Mouse (Mus musculus) CD4-positive helper T cell, adult 2 months (primary cell): ENCODE measurements around the gene Anks1.
"Not testable (repeated sequence)": the region's sequence is repeated elsewhere in the genome, so short reads cannot be mapped to it uniquely, and the experiment has no call there.

Experiments used
- DNase-seq: peaks from one replicate; pipeline ENCODE4 v3.0.0-alpha.2; 2012; ENCODE audit warnings: low read depth, missing footprints, low spot score

The Anks1 gene

DNA sequence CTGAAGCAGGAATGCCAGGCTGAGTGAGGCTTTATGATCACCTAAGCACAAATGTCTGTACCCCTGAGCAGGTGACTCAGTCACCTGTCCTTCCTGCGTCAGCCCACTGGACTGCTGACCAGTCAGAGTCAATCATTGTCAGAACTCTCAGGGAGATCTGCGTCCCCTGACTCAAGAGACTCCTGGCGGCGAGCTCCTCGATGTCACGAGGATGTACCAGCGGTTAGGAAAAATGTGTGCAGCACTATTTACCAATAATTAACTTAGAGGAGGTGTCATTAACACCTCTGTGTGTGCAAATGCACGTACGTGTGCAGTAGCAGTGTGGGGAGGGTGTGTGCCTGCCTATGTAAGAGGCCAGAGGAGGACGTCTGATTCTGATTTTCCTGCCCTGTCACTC is 56.2 kb downstream of the Anks1 start:
- DNase-seq: no peak

GRCm38 (mm10) chr17:27966056-27966455 is 57.0 kb downstream of the Anks1 start:
- no peak for DNase-seq

- DNase-seq: no peak
Observed at GRCm38 (mm10) chr17:27966508-27967021, 57.5 kb downstream of the Anks1 start.

GRCm38 (mm10) chr17:27967529-27967928 is 58.4 kb downstream of the Anks1 start:
- DNase-seq: no peak

DNA sequence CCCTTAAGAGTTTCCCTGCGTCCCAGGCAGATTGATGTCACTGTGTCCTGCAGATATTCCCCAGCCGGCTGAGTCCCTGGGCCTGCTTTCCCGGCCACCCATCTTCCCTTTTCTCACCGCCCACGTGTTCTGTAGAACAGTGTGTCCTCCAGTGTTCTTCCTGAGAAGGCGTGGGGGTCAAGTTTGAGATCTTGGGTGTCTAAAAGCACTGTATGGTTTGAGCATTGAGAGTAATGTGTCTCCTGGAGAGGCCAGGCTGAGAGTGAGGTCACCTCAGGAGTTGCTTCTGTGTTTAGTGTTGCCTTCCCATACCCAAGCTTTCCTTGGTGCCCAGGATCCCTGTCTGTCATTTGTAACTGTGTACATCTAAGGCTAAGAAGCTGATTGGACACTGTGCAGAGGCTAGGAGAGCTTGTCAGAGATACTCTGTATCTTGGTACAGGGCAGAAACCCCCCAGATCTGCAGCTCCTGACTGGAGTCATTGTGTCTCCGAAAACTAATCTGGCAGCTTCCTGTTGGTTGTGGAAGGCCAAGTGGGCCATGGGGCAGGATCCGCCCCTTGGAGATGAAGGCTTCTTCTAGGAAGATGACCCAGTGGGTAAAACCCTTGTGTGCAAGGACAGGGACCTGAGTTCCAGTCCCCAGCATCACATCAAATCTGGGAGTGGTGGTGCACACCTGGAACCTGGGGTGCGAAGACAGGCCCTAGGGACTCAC is 59.1 kb downstream of the Anks1 start:
- no peak for DNase-seq

DNA sequence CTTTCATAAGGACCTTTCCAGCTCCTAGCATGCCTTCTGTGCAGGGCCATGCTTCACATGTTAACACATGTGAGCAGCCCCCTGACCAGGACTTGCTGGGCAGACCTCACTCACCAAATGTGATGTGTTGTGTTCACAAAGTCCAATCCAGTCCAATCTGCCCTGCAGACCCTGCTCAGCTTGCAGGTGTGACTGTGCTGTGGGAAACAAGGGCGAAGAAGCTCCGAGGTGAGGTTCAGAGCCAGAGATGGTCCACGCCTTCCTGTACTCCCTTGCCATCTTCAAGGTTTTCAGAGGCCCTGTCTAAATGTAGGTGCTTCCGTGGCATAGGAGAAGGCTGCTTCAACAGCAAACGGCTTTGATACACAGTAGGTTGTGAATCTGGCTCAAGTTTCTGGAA is 59.8 kb downstream of the Anks1 start:
- DNase-seq: no peak

DNA sequence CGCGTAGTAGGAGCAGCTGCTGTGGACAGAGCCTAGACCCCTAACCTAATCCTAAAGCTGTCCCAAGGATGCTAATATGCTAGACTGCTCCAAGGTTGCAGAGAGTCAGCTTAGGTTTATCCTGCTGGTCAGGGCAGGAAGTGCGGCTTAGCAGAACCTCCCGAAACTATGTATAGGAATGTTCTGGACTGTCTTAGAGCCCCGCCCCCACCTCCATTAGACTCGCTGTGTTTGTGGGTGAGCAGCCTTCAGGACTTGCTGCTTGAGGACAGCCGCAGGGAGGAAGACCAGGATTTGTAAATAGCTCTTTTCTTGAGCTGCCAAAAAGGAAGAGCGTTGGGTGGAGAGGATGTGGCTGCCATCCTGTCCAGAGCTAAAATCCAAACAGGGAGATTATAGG is 60.3 kb downstream of the Anks1 start:
- no peak for DNase-seq

GRCm38 (mm10) chr17:27969896-27970295 is 60.8 kb downstream of the Anks1 start:
- DNase-seq: no peak

GRCm38 (mm10) chr17:27970305-27970704 is 61.2 kb downstream of the Anks1 start:
- no peak for DNase-seq

DNA sequence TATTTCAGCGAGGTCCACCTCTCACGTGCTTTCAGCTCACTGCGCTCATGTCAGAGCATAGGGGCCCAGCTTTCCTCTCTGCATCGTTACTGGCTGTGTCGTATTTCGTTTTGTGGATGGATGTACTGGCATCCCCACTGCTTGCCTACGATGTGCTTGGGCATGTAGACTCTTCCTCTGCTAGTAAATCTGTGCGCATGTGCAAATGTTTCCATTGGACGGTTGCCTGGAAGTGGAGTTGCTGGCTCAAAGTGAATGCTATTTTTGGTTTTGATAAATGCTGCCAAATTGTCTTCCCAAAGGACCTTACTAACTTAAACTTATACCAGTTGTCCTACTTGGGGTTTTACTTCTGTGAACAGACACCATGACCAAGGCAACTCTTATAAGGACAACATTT is 62.4 kb downstream of the Anks1 start:
- DNase-seq: no peak

DNA sequence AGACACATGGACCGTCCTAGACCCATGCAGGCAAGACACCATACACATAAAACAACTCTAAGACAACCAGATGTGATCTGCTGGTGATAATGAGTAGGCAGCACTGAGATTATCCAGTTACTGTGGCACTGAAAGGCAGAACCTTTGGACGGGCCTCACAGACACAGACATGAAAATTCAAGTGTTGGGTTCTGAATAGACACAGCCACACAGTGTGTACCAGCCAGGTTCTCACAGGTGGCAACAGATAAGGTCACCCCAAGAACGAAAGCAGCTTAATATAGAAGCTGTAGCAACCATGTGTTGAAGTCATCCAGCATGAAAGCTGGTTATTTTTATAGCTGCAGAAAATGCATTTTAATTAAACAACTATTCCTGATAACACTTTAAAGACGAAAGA is 64.2 kb downstream of the Anks1 start:
- DNase-seq: no peak

GRCm38 (mm10) chr17:27976266-27976665 is 67.2 kb downstream of the Anks1 start:
- no peak for DNase-seq

DNA sequence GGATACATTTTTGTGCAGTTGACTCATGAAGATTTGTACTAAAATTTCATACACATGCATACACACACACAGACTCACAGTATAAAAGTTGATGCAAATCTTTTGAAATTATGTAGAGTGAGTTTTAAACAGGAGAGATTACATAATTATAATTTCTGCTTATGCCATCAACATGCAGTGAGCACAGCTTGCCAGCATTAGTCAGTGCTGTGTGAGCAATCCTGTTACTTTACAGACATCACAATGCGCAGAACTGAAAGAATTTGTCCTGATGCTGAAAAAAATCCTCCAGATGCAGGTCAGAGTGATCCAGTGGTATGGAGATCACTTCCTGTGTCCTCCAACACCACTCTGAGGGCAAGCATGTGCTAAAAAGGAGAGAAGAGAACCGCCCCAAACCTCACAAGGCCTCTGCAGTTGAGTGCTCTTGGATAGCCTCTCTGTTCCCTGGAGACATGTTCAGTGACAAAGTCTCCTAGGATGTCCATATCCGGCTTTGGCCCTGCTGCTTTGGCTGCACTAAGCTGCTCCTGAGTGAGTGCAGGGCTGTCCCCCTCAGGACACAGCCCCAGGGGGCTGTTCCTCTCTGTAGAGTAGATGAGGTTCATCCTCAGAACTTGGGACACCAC is 68.0 kb downstream of the Anks1 start:
- DNase-seq: no peak

DNA sequence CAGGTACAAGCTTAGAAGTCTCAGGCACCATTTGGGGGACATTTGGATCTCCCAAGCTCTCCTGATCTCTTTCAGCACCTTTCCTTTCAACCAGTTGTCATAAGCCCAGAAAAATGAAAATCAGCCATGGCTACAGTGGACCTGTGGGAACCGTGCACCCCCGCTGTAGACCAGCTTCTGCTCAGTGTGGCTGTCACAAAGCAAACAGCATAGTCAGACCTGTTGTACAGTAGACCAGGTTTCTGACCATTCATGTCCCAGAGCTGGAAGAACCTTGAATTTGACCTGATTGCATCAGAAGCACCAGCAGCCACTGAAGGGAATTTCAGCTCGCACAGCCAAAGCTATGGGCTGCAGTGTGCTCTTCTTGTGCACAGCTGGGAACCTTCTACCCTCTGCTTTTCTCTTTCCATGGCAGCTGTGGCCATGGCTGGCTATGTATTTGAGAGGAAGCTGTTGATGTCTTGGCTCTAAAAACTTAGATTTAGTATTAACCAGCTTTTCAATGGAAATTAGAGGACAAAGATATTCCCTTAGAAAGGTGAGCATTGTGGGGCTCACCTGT is 71.4 kb downstream of the Anks1 start:
- no peak for DNase-seq

DNA sequence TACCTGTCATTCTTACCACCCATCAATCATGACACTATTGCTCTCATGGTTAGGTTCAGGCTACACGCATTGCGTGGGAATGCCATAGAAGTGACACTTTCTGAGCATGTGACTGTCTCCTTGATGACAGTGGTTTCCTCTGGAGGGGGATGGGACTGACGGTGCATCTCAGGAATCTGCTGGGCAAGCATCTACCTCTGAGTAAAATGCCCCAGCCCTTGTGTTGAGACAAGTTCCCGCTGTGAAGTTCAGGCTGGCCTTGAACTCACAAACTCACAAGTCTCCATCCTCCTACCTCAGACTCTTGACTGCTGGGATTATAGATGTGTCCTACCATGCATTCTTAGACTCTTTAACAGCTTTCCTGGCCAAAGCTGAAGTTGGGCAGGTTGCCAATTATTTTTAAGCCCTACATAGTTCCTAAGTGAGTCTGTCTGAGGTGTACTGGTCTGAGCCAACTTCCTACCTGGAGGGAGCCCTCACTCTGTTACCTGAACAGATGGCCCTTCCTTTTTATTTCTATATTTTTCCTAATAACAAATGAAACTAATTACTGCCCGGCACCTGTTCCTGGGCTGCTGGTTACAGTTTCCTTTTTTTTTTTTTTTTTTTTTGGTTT is 72.5 kb downstream of the Anks1 start:
- DNase-seq: no peak

GRCm38 (mm10) chr17:27982070-27982457 is 73.0 kb downstream of the Anks1 start:
- not testable (repeated sequence) for DNase-seq

GRCm38 (mm10) chr17:27982712-27983266 is 73.7 kb downstream of the Anks1 start:
- DNase-seq: no peak

DNA sequence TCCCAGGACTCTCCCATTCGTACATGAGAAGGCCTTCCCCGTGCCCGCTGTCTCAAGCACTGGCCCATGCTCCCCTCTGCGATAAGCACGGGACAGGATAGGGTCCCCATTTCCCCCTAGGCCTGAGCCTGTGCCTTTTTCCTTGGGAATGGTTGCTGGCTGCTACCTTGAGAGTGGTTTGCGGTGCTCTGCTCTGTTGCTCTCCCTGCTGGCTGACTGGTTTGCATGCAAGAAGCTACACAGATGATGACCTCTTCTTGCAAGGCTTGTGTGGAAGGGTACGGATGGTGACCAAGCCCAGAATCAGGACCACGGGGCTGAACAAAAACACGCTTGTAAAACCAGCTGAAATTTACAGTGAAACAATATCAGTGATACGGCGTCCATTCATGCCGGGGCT is 75.3 kb downstream of the Anks1 start:
- DNase-seq: no peak

DNA sequence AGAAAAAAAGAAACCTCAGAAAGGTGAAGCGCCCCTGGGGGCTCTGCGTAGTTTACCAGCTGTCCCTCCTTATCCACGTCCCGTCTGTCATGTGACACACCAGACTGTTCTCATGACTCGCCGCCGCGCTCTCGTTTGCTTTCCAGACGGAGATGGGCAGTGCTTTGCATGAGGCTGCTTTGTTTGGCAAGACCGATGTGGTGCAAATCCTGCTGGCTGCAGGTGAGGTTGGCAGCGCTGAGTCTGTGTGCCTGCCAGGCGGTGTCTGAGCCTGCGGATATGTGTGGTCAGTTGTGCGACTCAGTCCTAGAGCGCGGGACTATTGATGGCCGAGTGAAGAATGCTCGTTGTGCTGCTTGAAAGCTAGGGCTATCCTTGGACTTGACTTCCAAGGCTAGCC is 77.0 kb downstream of the Anks1 start:
- DNase-seq: no peak

DNA sequence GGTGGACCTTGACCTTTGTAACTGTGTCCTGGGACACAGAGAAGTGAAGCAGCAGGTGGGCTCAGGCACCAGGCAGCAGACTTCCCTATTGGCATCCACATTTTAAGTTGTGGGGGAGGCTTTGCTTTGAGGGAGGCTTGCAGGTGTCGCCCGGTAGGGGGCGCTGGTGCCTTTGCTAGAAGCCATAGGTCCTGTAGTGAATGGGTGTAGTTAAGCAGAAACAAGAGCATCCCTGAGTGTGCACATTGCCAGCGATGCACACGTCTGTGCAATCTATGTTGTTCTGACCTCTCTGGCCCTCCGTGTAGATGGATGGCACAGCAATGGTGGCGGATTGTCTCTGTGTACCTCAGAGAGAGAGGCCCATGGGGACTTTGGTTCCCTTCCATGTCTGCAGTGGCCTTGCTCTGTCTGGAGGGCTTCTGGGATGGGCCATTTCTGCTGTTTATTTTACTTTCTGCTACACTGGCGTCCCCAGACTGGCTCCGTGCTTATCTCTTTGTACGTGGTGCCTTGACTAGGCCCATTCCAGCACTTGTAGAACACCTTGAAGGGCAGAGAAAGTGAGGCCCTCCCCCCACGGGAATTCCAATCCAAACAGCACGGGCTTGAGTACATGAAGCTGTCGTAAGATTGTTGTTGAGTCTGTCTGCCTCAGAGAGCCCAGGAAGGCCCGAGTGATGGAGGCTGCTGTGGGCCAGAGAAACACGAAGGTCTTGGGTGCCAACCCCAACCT is 80.9 kb downstream of the Anks1 start:
- peak; percentile 82 for DNase-seq
